Mouse (Mus musculus): Measurements from ENCODE around the gene Taar7b.

GRCm38 (mm10) chr10:23999639-24000038, at the start of gene Taar7b:
- TF ChIP-seq CTCF (IDR thresholded peaks at IDR 0.05; ENCODE audit: low read depth, low read length) (no peak), POLR2A (IDR thresholded peaks at IDR 0.05; ENCODE audit: insufficient read depth, low read length) (no peak), EP300 (IDR thresholded peaks at IDR 0.05; ENCODE audit: insufficient read depth, low read depth, low read length) (no peak)
